Mouse (Mus musculus): ENCODE data around the gene Nlgn1. TPM values are rescaled to one million over a fixed set of nuclear protein-coding genes. Genes with fewer than 3 reads are reported as not detected.

Gene Nlgn1
- polyA plus RNA-seq, 1 experiment from 2014 or later: 0.28 TPM

GRCm38 (mm10) chr3:26002863-26003608 is 329.2 kb downstream of the Nlgn1 start:
- no peak overlapping the region for H3K27ac ChIP-seq
- H3K4me3 ChIP-seq: no peak overlapping the region
- DNase-seq (ENCODE audit: low spot score): no peak
- 76% methylated on average over 7 of the region's 7 CpGs for WGBS
- H3K36me3 ChIP-seq: no peaks in the 10 kb centered on the region
- no peaks in the 10 kb centered on the region for H3K9me3 ChIP-seq
- no peaks in the 10 kb centered on the region for H3K27me3 ChIP-seq (ENCODE audit: insufficient read depth, poor library complexity, severe bottlenecking)
- no peaks in the 10 kb centered on the region for H3K4me1 ChIP-seq

GRCm38 (mm10) chr3:26002367-26002766 is 329.9 kb downstream of the Nlgn1 start:
- no peak for DNase-seq (ENCODE audit: low spot score)
- H3K27me3 ChIP-seq (ENCODE audit: insufficient read depth, poor library complexity, severe bottlenecking): no peaks in the 10 kb centered on the region
- 24% methylated on average over 2 of the region's 2 CpGs for WGBS
- no peaks in the 10 kb centered on the region for H3K4me1 ChIP-seq
- H3K27ac ChIP-seq: no peak overlapping the region
- H3K4me3 ChIP-seq: no peak overlapping the region
- H3K36me3 ChIP-seq: no peaks in the 10 kb centered on the region
- H3K9me3 ChIP-seq: no peaks in the 10 kb centered on the region

GRCm38 (mm10) chr3:25967546-25967945 is 364.7 kb downstream of the Nlgn1 start:
- no peaks in the 10 kb centered on the region for H3K27me3 ChIP-seq (ENCODE audit: insufficient read depth, poor library complexity, severe bottlenecking)
- no peaks in the 10 kb centered on the region for H3K9me3 ChIP-seq
- H3K36me3 ChIP-seq: no peaks in the 10 kb centered on the region
- 69% methylated on average over 2 of the region's 2 CpGs for WGBS
- no peak for DNase-seq (ENCODE audit: low spot score)
- no peak overlapping the region for H3K4me3 ChIP-seq
- no peaks in the 10 kb centered on the region for H3K4me1 ChIP-seq
- no peak overlapping the region for H3K27ac ChIP-seq

GRCm38 (mm10) chr3:25964237-25964636 is 368.0 kb downstream of the Nlgn1 start:
- H3K4me3 ChIP-seq: no peak overlapping the region
- H3K4me1 ChIP-seq: no peaks in the 10 kb centered on the region
- WGBS: 84% methylated on average over 3 of the region's 3 CpGs
- H3K27ac ChIP-seq: no peak overlapping the region
- no peaks in the 10 kb centered on the region for H3K27me3 ChIP-seq (ENCODE audit: insufficient read depth, poor library complexity, severe bottlenecking)
- H3K36me3 ChIP-seq: no peaks in the 10 kb centered on the region
- DNase-seq (ENCODE audit: low spot score): no peak
- H3K9me3 ChIP-seq: no peaks in the 10 kb centered on the region

GRCm38 (mm10) chr3:25963568-25963967 is 368.7 kb downstream of the Nlgn1 start:
- no peaks in the 10 kb centered on the region for H3K4me1 ChIP-seq
- H3K27ac ChIP-seq: no peak overlapping the region
- H3K9me3 ChIP-seq: no peaks in the 10 kb centered on the region
- no peaks in the 10 kb centered on the region for H3K36me3 ChIP-seq
- 72% methylated on average over 2 of the region's 2 CpGs for WGBS
- no peak overlapping the region for H3K4me3 ChIP-seq
- DNase-seq (ENCODE audit: low spot score): no peak
- H3K27me3 ChIP-seq (ENCODE audit: insufficient read depth, poor library complexity, severe bottlenecking): no peaks in the 10 kb centered on the region

GRCm38 (mm10) chr3:25916535-25916934 is 415.7 kb downstream of the Nlgn1 start:
- Histone ChIP-seq H3K4me3 (no peak overlapping the region), H3K9me3 (no peaks in the 10 kb centered on the region), H3K27ac (no peak overlapping the region), H3K36me3 (no peaks in the 10 kb centered on the region), H3K4me1 (no peaks in the 10 kb centered on the region), H3K27me3 (ENCODE audit: insufficient read depth, poor library complexity, severe bottlenecking) (no peaks in the 10 kb centered on the region)
- 88% methylated on average over 5 of the region's 5 CpGs for WGBS
- DNase-seq (ENCODE audit: low spot score): no peak

- WGBS: 88% methylated on average over 2 of the region's 2 CpGs
Measured at GRCm38 (mm10) chr3:25914365-25915065, 417.7 kb downstream of the Nlgn1 start.

GRCm38 (mm10) chr3:25903140-25903809 is 429.0 kb downstream of the Nlgn1 start:
- H3K9me3 ChIP-seq: no peaks in the 10 kb centered on the region
- H3K27me3 ChIP-seq (ENCODE audit: insufficient read depth, poor library complexity, severe bottlenecking): no peaks in the 10 kb centered on the region
- no peak for DNase-seq (ENCODE audit: low spot score)
- H3K36me3 ChIP-seq: no peaks in the 10 kb centered on the region
- H3K4me1 ChIP-seq: no peaks in the 10 kb centered on the region
- no peak overlapping the region for H3K4me3 ChIP-seq
- H3K27ac ChIP-seq: no peak overlapping the region
- WGBS: 78% methylated on average over 11 of the region's 11 CpGs

More at GRCm38 (mm10) chr3:25914365-25915065, 417.7 kb downstream of the Nlgn1 start:
- H3K27ac ChIP-seq: no peak overlapping the region
- H3K4me3 ChIP-seq: no peak overlapping the region
- H3K27me3 ChIP-seq (ENCODE audit: insufficient read depth, poor library complexity, severe bottlenecking): no peaks in the 10 kb centered on the region
- DNase-seq (ENCODE audit: low spot score): no peak
- H3K36me3 ChIP-seq: no peaks in the 10 kb centered on the region
- H3K9me3 ChIP-seq: no peaks in the 10 kb centered on the region
- no peaks in the 10 kb centered on the region for H3K4me1 ChIP-seq

- Histone ChIP-seq H3K4me1 (no peaks in the 10 kb centered on the region), H3K36me3 (no peaks in the 10 kb centered on the region), H3K27me3 (ENCODE audit: insufficient read depth, poor library complexity, severe bottlenecking) (no peaks in the 10 kb centered on the region), H3K27ac (no peak overlapping the region), H3K9me3 (no peaks in the 10 kb centered on the region), H3K4me3 (no peak overlapping the region)
- no peak for DNase-seq (ENCODE audit: low spot score)
Measured at GRCm38 (mm10) chr3:25897456-25897855, 434.8 kb downstream of the Nlgn1 start.

- no peaks in the 10 kb centered on the region for H3K4me1 ChIP-seq
- 51% methylated on average over 2 of the region's 2 CpGs for WGBS
- H3K27ac ChIP-seq: no peak overlapping the region
- no peaks in the 10 kb centered on the region for H3K36me3 ChIP-seq
- no peaks in the 10 kb centered on the region for H3K27me3 ChIP-seq (ENCODE audit: insufficient read depth, poor library complexity, severe bottlenecking)
- H3K4me3 ChIP-seq: no peak overlapping the region
- no peaks in the 10 kb centered on the region for H3K9me3 ChIP-seq
- DNase-seq (ENCODE audit: low spot score): no peak
Measured at GRCm38 (mm10) chr3:25884797-25885196, 447.5 kb downstream of the Nlgn1 start.

GRCm38 (mm10) chr3:25869161-25869560 is 463.1 kb downstream of the Nlgn1 start:
- no peak overlapping the region for H3K27ac ChIP-seq
- no peaks in the 10 kb centered on the region for H3K9me3 ChIP-seq
- DNase-seq (ENCODE audit: low spot score): no peak

GRCm38 (mm10) chr3:25858384-25858783 is 473.9 kb downstream of the Nlgn1 start:
- H3K4me3 ChIP-seq: no peak overlapping the region

More at GRCm38 (mm10) chr3:25869161-25869560, 463.1 kb downstream of the Nlgn1 start:
- no peaks in the 10 kb centered on the region for H3K4me1 ChIP-seq
- H3K36me3 ChIP-seq: no peaks in the 10 kb centered on the region
- no peak overlapping the region for H3K4me3 ChIP-seq
- H3K27me3 ChIP-seq (ENCODE audit: insufficient read depth, poor library complexity, severe bottlenecking): no peaks in the 10 kb centered on the region

More at GRCm38 (mm10) chr3:25858384-25858783, 473.9 kb downstream of the Nlgn1 start:
- no peak for DNase-seq (ENCODE audit: low spot score)
- no peaks in the 10 kb centered on the region for H3K36me3 ChIP-seq
- H3K4me1 ChIP-seq: no peaks in the 10 kb centered on the region
- no peak overlapping the region for H3K27ac ChIP-seq
- H3K9me3 ChIP-seq: no peaks in the 10 kb centered on the region
- no peaks in the 10 kb centered on the region for H3K27me3 ChIP-seq (ENCODE audit: insufficient read depth, poor library complexity, severe bottlenecking)

Measured in heart, embryonic 10.5 days (tissue).